Mouse (Mus musculus): ENCODE data around the gene Tmcc2. TPM values are rescaled to one million over a fixed set of nuclear protein-coding genes. Genes with fewer than 3 reads are reported as not detected.

Tmcc2 gene
- total and polyA plus RNA-seq, 3 experiments, result 0.14 to 0.34 TPM; not detected in 1

- no peaks in the 10 kb centered on the region for H3K79me2 ChIP-seq (replicated peaks; ENCODE audit: control insufficient read depth, extremely low read depth, insufficient read depth, poor library complexity, severe bottlenecking)
- H3K27me3 ChIP-seq (replicated peaks), result no peaks in the 10 kb centered on the region
- TF ChIP-seq USF1 (IDR thresholded peaks at IDR 0.05; ENCODE audit: low read depth, low read length) (no peak), ETS1 (conservative IDR thresholded peaks at IDR 0.05; ENCODE audit: low read depth, low read length) (no peak), UBTF (IDR thresholded peaks at IDR 0.05; ENCODE audit: low read depth, low read length) (no peak), ZMIZ1 (IDR thresholded peaks at IDR 0.05; ENCODE audit: low read depth, low read length) (no peak), GABPA (IDR thresholded peaks at IDR 0.05; ENCODE audit: insufficient replicate concordance, low read depth, low read length) (no peak), POLR2A (IDR thresholded peaks at IDR 0.05; ENCODE audit: low read depth, low read length) (no peak), MYC (IDR thresholded peaks at IDR 0.05; ENCODE audit: low read depth, low read length) (no peak), BHLHE40 (IDR thresholded peaks at IDR 0.05; ENCODE audit: low read depth, low read length) (no peak), CHD1 (IDR thresholded peaks at IDR 0.05; ENCODE audit: low read depth, low read length) (no peak), ZC3H11A (IDR thresholded peaks at IDR 0.05; ENCODE audit: low read depth, low read length) (no peak), JUN (IDR thresholded peaks at IDR 0.05; ENCODE audit: insufficient read depth, low read depth, low read length) (no peak)
- DNase-seq (ENCODE audit: extremely low read depth), result no peak
- in situ Hi-C loops (cut with MboI; ENCODE audit: low pct_ligation_motif_present, low pct_unique_long_range_greater_than_20kb, low sequenced_read_pairs) (loop anchor here (5.0 kb wide), 1 partner anchor 36 kb away; no protein-coding TSS in a partner anchor), dilution Hi-C loops (cut with MboI; ENCODE audit: extremely low pct_ligation_motif_present, extremely low pct_unique_long_range_greater_than_20kb, low sequenced_read_pairs) (no loop called here)
- H3K27ac ChIP-seq (ENCODE audit: insufficient read depth, low read depth), result no peak overlapping the region
- peak overlapping the region; percentile 74 for H3K4me2 ChIP-seq (ENCODE audit: insufficient read depth, low read depth, poor library complexity, severe bottlenecking)
- H3K36me3 ChIP-seq (replicated peaks in 1 of 2; ENCODE audit: control insufficient read depth in 1 of 2, insufficient read depth in 1 of 2, low read length in 1 of 2), result no peaks in the 10 kb centered on the region
- H3K9ac ChIP-seq (ENCODE audit: insufficient read depth, low read depth), result no peak overlapping the region
- no peaks in the 10 kb centered on the region for H3K9me3 ChIP-seq (replicated peaks; ENCODE audit: low read length)
- H3K4me3 ChIP-seq (replicated peaks in 1 of 3; ENCODE audit: low read depth in 2 of 3, low read length in 2 of 3, poor library complexity in 1 of 3), result peak overlapping the region in 1 of 3 experiments; percentile 54
- H3K4me1 ChIP-seq (ENCODE audit: control insufficient read depth in 1 of 2, insufficient read depth in 2 of 2), result peaks cover 0 to 11% of the 10 kb centered on the region in 2 experiments; a peak in 2 of 4 replicates
Measured at GRCm38 (mm10) chr1:132316625-132316994, 74.5 kb downstream of the Tmcc2 start.

- H3K4me3 ChIP-seq (replicated peaks in 1 of 3; ENCODE audit: low read depth in 2 of 3, low read length in 2 of 3, poor library complexity in 1 of 3), result peak within 1 kb of the TSS in 1 of 3 experiments; percentile 54
- H3K27ac ChIP-seq (ENCODE audit: insufficient read depth, low read depth), result no peak within 1 kb of the TSS
- no peaks in the 10 kb centered on the region for H3K9me3 ChIP-seq (replicated peaks; ENCODE audit: low read length)
- TF ChIP-seq POLR2A (IDR thresholded peaks at IDR 0.05; ENCODE audit: low read depth, low read length) (0 out of 2 replicates have a peak, but pooled peaks have one; percentile 27), POLR2AphosphoS2 (IDR thresholded peaks at IDR 0.05; ENCODE audit: low read depth, low read length) (no peak), NRF1 (IDR thresholded peaks at IDR 0.05; ENCODE audit: low read depth, low read length) (no peak), TBP (conservative IDR thresholded peaks at IDR 0.05; ENCODE audit: low read depth, low read length) (no peak), MAX (IDR thresholded peaks at IDR 0.05; ENCODE audit: low read length) (peak; percentile 74), USF1 (IDR thresholded peaks at IDR 0.05; ENCODE audit: low read depth, low read length) (peak; percentile 45), BHLHE40 (IDR thresholded peaks at IDR 0.05; ENCODE audit: low read depth, low read length) (peak; percentile 65)
- H3K79me2 ChIP-seq (replicated peaks; ENCODE audit: control insufficient read depth, extremely low read depth, insufficient read depth, poor library complexity, severe bottlenecking), result no peaks in the 10 kb centered on the region
- dilution Hi-C loops (cut with MboI; ENCODE audit: extremely low pct_ligation_motif_present, extremely low pct_unique_long_range_greater_than_20kb, low sequenced_read_pairs) (no loop called here), in situ Hi-C loops (cut with MboI; ENCODE audit: low pct_ligation_motif_present, low pct_unique_long_range_greater_than_20kb, low sequenced_read_pairs) (loop anchor here (5.0 kb wide), 1 partner anchor 36 kb away; no protein-coding TSS in a partner anchor)
- H3K4me1 ChIP-seq (ENCODE audit: control insufficient read depth in 1 of 2, insufficient read depth in 2 of 2), result peaks cover 0 to 17% of the 10 kb centered on the region in 2 experiments; a peak in 3 of 4 replicates
- peak within 1 kb of the TSS; percentile 74 for H3K4me2 ChIP-seq (ENCODE audit: insufficient read depth, low read depth, poor library complexity, severe bottlenecking)
- no peak within 1 kb of the TSS for H3K9ac ChIP-seq (ENCODE audit: insufficient read depth, low read depth)
- DNase-seq (ENCODE audit: extremely low read depth), result no peak
- no peaks in the 10 kb centered on the region for H3K36me3 ChIP-seq (replicated peaks in 1 of 2; ENCODE audit: control insufficient read depth in 1 of 2, insufficient read depth in 1 of 2, low read length in 1 of 2)
- H3K27me3 ChIP-seq (replicated peaks), result no peaks in the 10 kb centered on the region
Measured at GRCm38 (mm10) chr1:132315889-132316624, 75.0 kb downstream of the Tmcc2 start, which contains the start of gene Nuak2. Gene Nuak2, plus strand, starts transcription at chr1:132316126.

Data from CH12.LX (cell line).